Mouse (Mus musculus) C2C12 (cell line): ENCODE data around the gene Olfr1328. TPM values are rescaled to one million over a fixed set of nuclear protein-coding genes. Genes with fewer than 3 reads are reported as not detected.

Experiments
- H3K27me3 ChIP-seq: one replicate; pipeline ENCODE4 v1.6.1; 2011; ENCODE audit not compliant: control insufficient read depth, insufficient read depth, insufficient read length
- H3K36me3 ChIP-seq: one replicate; pipeline ENCODE4 v1.6.1; 2011; ENCODE audit not compliant: control insufficient read depth, insufficient read depth
- H3K4me3 ChIP-seq: one replicate; pipeline ENCODE4 v1.5.1; 2011; ENCODE audit warnings: mild to moderate bottlenecking, control low read depth; ENCODE audit not compliant: poor library complexity, insufficient read depth, severe bottlenecking
- H3K79me2 ChIP-seq: one replicate; pipeline ENCODE4 v1.6.1; 2011; ENCODE audit not compliant: control insufficient read depth, insufficient read depth
- H3K79me3 ChIP-seq: one replicate; pipeline ENCODE4 v1.6.1; 2011; ENCODE audit warnings: low read depth, control low read depth
- H3ac ChIP-seq: one replicate; pipeline ENCODE3; 2011; ENCODE audit warnings: low read depth; ENCODE audit not compliant: control insufficient read depth, insufficient read length
- CEBPB ChIP-seq: IDR thresholded peaks from one replicate; pipeline ENCODE4 v1.6.1; 2011; ENCODE audit warnings: low read depth, mild to moderate bottlenecking, control low read depth, moderate library complexity
- CTCF ChIP-seq: IDR thresholded peaks from one replicate; pipeline ENCODE4 v1.5.1; 2011; ENCODE audit not compliant: control insufficient read depth, insufficient read depth, insufficient read length
- FOSL1 ChIP-seq: IDR thresholded peaks from one replicate; pipeline ENCODE4 v1.8.0; 2011; ENCODE audit warnings: mild to moderate bottlenecking, low read length; ENCODE audit not compliant: poor library complexity, insufficient read depth, severe bottlenecking
- MAX ChIP-seq: IDR thresholded peaks from one replicate; pipeline ENCODE4 v1.6.1; 2011; ENCODE audit warnings: mild to moderate bottlenecking, control low read depth
- MYOD1 ChIP-seq: IDR thresholded peaks from one replicate; pipeline ENCODE4 v1.6.1; 2011; ENCODE audit warnings: low read depth; ENCODE audit not compliant: control insufficient read depth, insufficient read length
- MYOG ChIP-seq: IDR thresholded peaks from one replicate; pipeline ENCODE4 v1.6.1; 2011; ENCODE audit not compliant: control insufficient read depth, insufficient read length; ENCODE audit errors: extremely low read depth
- USF1 ChIP-seq: IDR thresholded peaks from one replicate; pipeline ENCODE4 v1.6.1; 2011; ENCODE audit warnings: low read depth, mild to moderate bottlenecking, control low read depth, moderate library complexity
- polyA plus RNA-seq: library from polyadenylated mRNA; unstranded; fragments of >200 nt; fragmentation: generic; extraction: Trizol; gene quantifications from one replicate; pipeline ENCODE4 v1.2.1, GENCODE M21; 2012; ENCODE audit warnings: missing spikeins

Gene Olfr1328
- polyA plus RNA-seq, 1 experiment, result not detected

GRCm38 (mm10) chr4:118901981-118902380, 36.4 kb downstream of the Olfr1328 start:
- H3K79me2 ChIP-seq, result no peaks in the 10 kb centered on the region
- H3K4me3 ChIP-seq, result no peak overlapping the region
- no peaks in the 10 kb centered on the region for H3K36me3 ChIP-seq
- H3K27me3 ChIP-seq, result no peaks in the 10 kb centered on the region
- no peaks in the 10 kb centered on the region for H3K79me3 ChIP-seq
- H3ac ChIP-seq, result no peak overlapping the region
- TF ChIP-seq USF1 (no peak), CTCF (no peak), MYOG (no peak), FOSL1 (no peak), MYOD1 (no peak), CEBPB (no peak)

GRCm38 (mm10) chr4:118888297-118888696, 50.1 kb downstream of the Olfr1328 start, which contains the start of gene Olfr1330:
Gene Olfr1330, plus strand, starts transcription at chr4:118888597.
- H3K27me3 ChIP-seq, result no peaks in the 10 kb centered on the region
- H3K36me3 ChIP-seq, result no peaks in the 10 kb centered on the region
- TF ChIP-seq MAX (no peak), CEBPB (no peak), USF1 (no peak), CTCF (no peak), FOSL1 (no peak), MYOG (no peak), MYOD1 (no peak)
- H3K4me3 ChIP-seq, result no peak within 1 kb of the TSS
- H3K79me3 ChIP-seq, result no peaks in the 10 kb centered on the region
- H3K79me2 ChIP-seq, result no peaks in the 10 kb centered on the region
- H3ac ChIP-seq, result no peak within 1 kb of the TSS

Other genes with a start within 250 kb of the Olfr1328 start
- gene Olfr1342, start 245.9 kb downstream of the Olfr1328 start, polyA plus RNA-seq, result not detected
- not detected for gene Olfr1341, start 235.1 kb downstream of the Olfr1328 start, polyA plus RNA-seq
- gene Olfr1340, start 218.5 kb downstream of the Olfr1328 start, polyA plus RNA-seq, result not detected
- not detected for gene Olfr1339, start 206.4 kb downstream of the Olfr1328 start, polyA plus RNA-seq
- not detected for gene Olfr1338, start 179.9 kb downstream of the Olfr1328 start, polyA plus RNA-seq
- not detected for gene Olfr1337, start 156.0 kb downstream of the Olfr1328 start, polyA plus RNA-seq
- not detected for gene Olfr1335, start 128.7 kb downstream of the Olfr1328 start, polyA plus RNA-seq
- gene Olfr1333, start 102.3 kb downstream of the Olfr1328 start, polyA plus RNA-seq, result not detected
- not detected for gene Olfr1331, start 74.0 kb downstream of the Olfr1328 start, polyA plus RNA-seq
- gene Olfr1330, start 50.0 kb downstream of the Olfr1328 start, polyA plus RNA-seq, result not detected
- not detected for gene Olfr1329, start 21.1 kb downstream of the Olfr1328 start, polyA plus RNA-seq
- not detected for gene Lao1, start 23.0 kb upstream of the Olfr1328 start, polyA plus RNA-seq
- 49.0 TPM for gene Slc2a1, start 170.1 kb upstream of the Olfr1328 start, polyA plus RNA-seq
- gene Zfp691, start 235.6 kb upstream of the Olfr1328 start, polyA plus RNA-seq, result 4.8 TPM